Mouse (Mus musculus) spleen, postnatal 36 days (tissue): ENCODE results near the gene Man2a2.

Source experiments
- DNase-seq, 2 experiments: peaks; one replicate each; pipeline ENCODE4 v3.0.0; 2022; ENCODE audit warnings: low spot score in 2 of 2, mixed read lengths in 1 of 2

The Man2a2 gene

DNA sequence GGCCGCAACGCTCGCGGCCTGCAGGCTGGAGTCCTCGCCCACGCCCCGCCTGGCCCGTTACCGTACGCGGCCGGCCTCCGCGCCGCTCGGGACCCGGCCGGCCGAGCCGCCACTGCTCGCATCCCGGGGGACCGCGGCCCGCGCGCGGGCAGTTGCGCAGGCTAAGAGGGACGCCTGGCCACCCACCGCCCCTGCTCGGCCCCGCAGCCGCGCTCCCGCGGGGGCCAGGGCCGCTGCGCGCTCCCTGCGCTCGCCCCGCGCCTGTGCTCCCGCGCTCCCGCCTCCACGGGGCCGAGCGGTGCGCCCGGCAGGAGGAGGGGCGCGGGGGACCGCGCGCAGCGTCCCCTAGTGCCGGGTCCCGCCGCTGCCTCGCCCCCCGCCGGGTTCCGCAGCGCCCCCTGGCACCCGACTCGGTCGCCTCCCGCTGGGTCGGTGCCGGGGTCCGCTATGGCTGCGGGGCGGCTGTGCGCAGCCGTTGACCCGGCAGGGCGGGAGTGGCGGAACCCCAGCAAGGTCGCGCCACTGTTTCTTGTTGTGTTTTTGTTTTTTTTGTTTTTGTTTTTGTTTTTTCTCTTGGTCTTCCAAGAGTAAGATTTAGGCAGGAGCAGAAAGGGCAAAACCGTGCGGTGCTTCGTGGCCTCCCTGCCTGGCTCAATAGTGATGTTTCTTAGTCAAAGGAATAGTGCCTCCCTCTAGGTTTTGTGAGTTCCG, at the start of gene Man2a2:
TSS of gene Man2a2 (minus strand) at position 335 of the 711 bp plus-strand sequence.
- peak; percentile 70 to 76 for DNase-seq

DNA sequence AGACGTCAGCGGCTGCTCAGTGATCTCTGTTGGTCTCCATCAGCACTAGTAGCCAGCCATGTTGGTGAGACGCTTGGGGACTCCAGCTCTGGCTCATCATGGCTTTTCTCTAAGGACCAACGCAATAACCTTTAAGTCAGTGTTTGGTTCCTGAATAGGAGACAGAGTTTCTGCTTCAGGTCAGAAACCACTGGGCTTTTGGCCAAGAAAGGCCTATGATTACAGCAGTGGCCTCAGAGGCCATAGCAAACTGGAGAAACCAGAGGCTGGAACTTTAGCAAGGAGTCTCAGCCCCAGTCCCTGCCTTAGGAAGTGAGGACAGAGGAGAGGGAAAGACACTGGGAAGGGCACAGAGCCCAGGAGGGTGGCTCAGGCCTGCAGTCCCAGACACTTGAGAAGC, 49.4 kb upstream of the Man2a2 start:
- DNase-seq: no peak

DNA sequence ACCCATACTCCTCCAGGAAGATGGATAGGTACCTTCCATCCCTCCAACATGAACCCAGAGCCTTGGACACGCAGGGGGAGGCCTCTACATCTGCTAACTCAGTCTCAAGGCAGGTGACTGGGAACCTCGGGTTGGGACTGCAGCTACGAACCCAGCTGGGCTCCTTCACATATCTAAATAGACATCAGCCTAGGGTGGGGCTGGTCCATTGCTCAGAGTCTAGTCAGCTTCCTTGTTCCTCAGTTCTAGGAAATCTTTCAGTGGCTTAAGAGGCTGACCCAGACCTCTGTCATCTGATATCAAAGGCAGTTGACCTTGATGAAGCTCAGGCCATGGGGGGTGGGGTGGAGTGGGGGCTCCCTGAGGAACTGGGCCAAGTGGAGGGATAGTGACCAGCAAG, 48.1 kb upstream of the Man2a2 start:
- no peak for DNase-seq

DNA sequence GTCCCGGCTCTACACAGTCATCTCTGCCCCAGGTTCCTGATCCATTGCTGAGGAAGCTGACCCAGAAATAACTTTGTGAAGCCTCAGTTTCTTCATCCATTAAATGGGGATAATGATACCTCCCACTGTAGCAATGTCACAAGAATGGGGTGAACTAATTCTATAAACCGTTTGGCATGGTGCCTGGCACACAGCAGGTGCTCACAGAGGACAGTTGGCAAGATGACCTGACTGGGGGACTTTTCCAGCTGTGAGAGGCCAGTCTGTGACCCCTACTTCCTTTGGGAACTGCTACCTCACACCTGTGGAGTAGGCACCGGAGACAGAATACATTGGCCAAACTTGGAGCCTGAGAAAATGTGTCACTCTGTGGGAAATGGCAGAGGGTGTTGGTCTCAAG, 46.9 kb upstream of the Man2a2 start:
- no peak for DNase-seq

DNA sequence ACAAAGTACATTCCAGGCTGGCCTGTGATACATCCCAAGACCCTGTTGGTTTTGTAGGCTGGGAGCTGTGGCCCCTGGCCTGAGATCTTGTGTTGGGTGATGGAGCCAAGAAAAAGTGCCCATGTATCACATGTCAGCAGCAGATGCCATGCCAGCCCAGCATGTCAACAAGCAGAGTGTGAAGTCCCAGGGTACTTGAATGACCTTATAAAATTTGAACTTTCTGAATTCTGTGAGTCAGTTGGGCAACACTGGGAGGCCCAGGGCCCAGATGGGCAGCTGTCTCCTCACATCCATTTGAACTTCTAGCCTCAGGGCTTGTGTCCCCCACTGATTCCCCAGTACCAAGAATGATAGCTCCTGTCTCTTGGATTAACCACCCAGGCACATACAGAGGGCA, 46.4 kb upstream of the Man2a2 start:
- DNase-seq: no peak

DNA sequence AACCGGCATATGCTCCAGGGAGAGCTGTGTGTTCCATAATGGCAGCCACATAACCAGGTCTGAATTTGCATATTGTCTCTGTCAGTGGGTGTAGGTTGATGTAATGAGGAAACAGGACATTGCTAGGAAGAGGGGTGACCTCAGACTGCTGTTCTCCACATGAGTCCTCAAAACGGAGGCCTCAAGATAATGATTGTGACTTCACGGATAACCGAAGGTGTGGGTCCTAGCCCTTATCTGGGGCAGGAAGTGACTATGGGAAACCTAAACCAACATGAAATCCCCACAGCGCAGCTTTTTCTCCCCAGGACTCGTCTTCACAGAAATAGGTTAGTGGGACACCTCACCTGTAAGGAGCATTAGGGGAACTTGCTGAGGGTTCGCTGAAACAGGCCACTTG, 45.8 kb upstream of the Man2a2 start:
- no peak for DNase-seq

DNA sequence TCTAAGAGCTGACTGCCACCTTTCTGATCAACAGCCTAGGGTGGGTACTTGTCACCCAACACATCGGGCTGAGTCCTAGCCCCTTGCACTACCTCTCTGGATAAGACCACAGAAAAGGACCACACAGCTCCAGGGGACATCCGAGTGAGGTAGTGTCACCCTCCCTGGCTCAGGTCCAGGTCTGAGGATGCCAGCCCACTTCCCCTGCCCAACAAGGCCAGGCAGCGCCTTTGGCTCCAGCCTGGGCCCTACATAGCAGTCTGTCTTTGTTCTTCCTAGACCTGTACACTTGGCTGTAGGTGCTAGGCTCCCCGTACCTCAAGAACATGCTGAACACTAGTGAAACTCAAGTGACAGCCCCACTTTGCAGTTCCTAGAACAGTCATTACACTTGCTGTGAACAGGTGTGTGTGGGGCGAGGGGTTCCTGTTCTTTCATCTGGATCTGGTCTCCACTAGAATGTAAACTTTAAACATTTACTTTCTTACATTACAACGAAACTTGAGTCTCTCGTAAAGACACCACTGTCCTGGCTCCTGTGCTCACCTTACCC, 43.2 kb upstream of the Man2a2 start:
- DNase-seq: no peak

DNA sequence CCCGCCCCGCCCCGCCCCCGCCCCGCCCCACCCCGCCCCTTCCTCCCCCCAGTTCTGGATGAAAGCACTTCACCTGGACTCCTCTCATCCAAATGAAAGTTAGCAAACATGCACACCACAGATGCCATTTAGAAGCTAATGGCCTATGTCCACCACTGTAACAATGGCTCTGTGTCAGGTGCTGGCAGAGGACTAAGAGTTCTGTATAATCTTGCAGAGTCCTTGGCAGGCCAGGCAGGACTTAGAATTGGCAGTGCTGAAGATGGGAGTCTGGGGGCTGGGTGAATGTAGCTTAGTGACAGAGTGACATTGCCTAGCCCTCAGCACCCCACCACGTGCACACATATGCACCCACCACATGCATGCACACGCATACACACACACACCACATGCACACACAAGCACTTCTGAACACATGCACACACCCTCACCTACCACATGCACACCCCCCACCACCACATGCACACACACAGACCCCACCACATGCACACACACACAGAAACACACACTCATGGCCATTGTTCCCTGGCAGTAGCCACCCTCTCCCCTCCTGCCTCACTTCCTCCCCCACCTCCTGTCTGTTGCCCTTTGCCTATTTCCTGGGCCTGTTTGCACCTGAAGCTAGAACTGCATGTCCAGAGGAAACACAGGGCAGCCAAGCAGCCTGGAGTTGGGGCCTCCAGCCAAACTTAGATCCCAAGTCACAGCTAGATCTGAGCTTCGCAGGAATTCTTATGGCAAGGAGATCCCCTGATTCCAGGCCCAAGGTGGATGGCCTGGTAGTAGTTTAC, 42.5 kb upstream of the Man2a2 start:
- no peak for DNase-seq

DNA sequence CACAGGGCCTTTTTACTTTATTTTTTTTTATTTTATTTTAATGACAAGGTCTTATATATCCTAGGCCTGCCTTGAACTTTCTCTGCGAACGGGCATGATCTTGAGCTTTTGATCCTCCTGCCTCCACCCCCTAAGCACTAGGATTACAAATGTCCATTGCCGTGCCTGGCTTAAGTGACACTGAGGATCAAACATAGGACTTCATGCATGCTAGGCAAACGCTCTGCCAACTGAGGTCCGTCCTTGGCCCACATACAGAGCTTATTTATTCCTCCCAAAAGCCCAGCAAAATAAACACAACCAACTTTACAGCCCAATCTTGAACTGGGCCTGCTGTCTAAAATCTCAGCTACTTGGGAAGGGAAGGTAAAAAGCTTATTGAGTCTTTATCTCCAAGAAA, 41.6 kb upstream of the Man2a2 start:
- DNase-seq: no peak

DNA sequence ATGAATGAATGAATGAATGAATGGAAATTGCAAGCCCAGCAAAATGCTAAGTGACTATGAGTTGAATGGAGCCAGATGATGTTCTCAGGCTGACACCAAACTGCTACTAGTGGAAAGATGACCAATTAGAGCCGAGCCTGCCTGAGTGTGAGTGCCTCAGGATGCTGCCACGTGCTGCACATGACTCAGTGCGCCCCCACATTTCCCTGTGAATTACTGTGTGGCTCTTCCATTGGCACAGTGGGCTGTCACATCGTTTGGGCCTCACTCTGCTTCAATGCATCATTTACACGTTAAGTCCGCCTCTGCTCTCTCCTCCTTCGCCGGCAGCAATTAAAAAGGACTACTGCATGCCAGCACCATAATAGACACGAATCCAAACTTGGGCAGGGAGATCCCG, 41.1 kb upstream of the Man2a2 start:
- no peak for DNase-seq

DNA sequence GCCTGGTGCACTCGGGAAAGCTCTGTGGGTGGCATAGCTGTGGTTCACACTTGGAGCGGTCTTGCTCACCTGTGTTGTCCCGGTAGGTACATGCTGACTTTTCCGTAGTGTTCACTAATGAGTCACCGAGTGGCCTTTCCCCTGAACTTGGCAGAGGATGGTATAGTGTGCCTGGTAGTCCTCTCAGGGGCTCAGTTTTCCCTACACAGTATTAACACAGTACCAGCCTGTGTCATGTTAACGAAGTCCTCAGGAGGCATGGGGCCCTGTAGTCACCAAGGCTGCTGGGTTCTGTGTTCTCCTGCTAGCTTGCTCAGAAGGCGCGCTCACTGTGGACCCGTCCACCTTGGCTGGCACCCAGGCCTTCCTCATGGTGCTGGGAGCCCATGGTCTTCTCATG, 39.2 kb upstream of the Man2a2 start:
- DNase-seq: no peak

DNA sequence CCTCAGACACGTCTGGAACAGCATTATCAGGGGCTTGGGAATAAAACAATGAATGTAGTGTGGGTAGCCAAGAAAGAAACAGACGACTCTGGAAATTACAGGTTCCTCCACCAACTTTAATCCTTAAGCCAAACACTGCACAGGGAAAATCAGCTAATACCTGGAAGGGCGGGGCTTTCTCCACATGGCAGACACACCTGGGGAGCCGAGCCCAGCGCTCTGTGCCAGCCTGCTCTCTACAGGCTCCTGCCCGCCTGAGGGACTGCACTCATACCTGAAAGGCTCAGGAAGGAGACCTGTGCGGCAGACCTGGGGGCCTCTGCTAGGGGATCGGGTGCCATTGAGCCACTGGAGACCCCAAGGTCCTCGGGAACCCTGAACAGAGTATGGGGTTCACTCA, 36.5 kb upstream of the Man2a2 start:
- no peak for DNase-seq

DNA sequence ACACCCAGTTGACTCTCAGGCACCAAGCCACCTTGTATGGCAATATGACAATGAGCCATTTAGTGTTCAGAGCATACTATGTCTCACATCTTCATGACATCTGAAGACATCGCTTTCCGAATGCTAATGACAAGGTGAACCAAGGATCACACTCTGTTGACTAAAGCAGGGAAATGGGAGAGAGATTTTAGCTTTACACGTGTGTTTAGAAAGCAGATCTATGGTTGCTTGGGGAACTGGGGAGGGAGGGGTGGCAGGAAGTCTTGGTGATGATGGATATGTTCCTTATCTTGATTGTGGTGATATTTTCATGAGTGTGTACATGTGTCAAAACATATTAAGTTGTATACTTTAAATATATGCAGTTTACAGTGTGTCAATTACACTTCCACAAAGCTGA, 35.0 kb upstream of the Man2a2 start:
- no peak for DNase-seq

DNA sequence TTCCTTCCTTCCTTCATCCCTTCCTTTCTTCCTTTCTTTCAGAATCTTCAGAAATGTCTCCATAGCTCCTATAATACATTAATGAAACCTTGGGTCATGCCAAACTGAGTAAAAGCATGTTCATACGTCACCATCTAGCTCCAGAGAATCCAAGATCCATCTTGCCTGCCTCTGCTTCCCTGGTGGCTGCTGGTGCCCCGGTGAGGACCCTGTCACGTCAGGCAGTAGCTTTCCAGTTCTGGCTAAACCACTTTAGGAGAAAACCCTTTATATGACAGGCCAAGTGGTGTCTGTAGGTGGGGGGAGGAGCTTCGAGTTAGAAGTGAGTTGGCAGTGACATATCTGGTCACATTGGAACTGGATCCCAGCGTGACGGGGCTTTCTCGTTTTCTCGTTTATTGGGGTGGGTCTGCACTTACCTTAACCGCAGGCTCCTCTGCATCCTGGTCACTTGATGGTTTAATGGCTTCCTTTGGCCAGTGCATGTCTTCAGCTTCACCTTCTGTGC, 34.1 kb upstream of the Man2a2 start, which contains the start of gene Furin:
TSS of gene Furin (minus strand) at position 249 of the 508 bp plus-strand sequence.
- no peak for DNase-seq

DNA sequence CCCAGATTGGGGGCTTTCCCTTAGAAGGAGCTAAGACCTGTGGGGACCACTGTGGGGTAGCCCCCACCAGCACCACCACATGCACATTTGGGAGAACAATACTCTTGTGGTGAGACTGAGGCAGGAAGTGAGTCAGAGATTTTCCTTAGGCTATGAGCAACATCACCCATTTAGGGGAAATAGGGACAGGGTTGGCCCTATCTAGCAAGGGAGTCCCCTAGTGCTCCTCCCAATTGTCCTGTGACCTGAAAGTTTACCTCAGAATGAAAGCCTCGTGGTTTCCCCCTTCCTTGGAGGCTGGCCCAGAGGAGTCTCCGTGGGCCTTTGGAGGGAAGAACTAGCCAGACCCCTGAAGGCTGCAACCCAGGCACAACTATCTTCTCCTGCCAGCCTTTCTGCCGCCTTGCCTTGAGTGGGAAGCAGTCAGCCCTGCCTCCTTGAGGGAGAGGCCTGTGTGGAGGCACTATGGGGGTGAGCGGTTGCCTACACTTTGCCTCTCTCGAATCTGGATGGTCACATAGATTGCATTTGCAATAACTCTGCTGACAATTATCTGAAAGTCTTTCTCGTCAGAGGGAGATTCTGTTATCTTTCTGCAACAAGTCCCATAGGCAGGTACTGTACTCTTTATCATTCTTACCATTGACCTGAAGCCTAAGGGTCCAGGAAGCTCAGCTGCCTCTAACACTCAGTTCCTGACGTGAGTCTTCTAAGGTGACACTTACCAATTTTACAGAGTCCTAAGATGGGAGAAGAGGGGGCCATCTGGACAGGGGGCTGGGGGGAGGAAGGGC, 33.1 kb upstream of the Man2a2 start:
- peak in 1 of 2 experiments; percentile 37 for DNase-seq

DNA sequence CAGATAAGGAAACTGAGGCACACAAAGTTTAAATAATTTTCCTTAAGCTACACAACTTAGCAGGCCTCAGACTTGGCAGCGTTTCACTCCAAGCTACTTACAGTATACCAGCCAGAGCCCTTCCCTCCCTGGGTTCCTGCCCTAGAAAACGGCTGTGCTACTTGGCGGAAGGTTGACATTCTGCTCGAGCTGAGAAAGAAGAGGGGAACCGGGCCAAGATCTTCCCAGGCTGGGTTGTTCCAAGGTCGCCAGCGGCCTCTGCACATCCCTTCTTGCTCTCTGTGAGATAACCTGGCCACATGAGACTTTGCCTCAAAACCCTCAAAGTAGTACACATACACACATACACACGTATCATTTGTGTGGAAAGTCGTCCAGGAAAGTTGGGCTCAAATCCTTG, 32.4 kb upstream of the Man2a2 start:
- no peak for DNase-seq

DNA sequence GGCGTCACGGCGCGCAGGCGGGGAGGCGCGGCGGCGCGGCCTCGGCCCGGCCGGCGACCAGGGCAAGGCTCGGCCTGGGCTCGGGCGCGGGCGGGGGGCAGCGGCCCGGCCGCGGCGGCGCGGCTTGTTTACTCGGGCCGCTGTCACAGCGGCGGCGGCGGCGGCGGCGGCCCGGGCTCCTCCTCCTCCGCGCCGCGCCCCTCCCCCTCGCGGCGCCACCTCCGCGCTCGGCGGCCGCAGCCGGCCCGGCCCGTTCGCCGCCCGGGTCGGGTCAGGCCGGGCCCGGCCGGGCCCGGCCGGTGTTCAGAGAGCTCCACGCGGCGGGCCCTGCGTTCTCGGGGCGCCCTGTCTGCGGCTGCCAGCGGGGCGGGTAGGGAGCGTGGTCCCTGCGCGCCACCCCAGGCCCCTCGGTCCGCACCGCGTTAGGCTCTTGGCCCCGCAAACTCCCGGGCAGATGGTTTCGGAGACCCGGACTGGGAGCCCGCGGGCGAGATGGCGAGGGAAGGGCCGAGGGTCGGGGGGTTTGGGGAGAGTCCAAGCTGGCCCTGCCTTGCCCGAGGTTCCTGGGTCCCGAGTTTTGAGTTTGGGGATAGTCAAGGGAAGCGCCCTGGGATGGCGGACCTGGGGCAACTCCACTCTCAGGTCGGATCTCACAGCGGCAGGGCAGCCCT, 31.6 kb upstream of the Man2a2 start:
- peak; percentile 69 to 73 for DNase-seq

DNA sequence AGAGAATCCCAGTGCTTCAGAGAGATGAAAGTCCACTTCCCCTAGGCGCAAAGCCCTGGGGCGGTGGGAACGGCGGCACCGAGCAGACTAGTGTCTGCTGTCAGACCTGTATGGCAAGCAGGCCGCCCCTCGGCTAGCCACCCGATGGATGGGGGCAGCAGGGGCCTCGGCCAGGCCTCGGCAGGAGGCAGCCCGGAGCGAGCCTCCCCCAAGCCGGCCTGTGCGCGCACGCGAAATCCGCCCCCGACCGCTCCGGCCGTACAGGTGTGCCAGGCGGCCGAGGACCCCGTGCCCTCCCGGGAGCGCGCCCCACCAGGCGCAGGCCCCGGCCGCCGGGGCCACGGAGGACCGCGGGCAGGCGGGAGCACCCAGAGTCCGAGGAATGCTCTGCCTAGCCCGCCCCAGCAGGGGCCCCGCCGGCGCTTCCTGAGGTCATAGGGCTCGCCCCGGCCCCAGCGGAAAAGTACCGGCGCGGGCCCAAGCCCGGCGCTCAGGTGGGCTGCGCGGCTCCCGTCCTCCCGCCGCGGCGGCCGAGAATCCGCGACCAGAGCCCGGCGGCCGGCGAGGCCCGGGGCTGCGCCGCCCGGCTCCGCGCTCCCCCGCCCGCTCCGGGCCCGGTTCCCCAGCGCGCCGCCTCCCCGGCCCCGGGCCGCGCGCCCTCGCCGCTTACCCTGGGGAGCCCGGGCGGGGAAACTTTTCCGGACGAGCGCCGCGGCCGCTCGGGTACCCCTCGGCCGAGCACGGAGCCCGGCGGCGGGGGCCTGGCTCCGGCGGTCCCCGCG, 30.9 kb upstream of the Man2a2 start:
- peak in 1 of 2 experiments; percentile 52 for DNase-seq

DNA sequence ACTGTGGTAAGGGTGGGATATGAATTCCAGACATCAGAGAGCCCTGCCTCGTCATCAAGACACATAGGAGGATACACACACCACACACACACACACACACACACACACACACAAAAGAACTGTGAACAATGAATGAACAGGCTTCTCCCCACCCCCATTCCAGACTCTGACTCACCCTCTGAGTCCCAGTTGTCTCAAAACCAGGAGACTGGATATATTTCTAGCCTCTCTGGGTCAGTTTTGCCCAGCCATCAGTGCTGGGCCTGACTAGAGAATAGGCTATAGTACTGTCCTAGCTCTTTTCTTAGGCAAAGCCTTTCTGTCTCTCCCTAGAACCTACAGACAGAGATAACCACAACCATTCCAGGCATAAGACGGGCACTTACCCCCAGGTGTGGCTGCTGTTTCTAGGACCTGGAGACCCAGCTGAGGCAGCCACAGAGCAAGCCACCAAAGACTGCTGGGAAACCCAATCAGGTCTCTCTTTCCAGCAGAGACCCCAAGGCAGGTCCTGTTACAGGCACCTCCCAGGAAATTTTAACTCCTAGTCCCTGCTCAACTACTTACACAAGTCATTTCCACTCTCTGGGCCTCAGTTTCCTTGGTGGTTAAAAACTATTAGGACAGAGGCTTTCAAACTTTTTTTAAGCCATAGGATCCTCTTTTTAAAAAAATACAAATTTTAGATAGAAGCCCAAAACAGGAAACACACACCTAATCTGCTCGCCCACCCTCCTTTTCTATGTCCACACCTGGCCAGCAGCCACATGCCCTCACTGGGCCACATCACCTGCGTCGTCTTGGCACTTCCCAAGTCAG, 30.1 kb upstream of the Man2a2 start:
- no peak for DNase-seq

DNA sequence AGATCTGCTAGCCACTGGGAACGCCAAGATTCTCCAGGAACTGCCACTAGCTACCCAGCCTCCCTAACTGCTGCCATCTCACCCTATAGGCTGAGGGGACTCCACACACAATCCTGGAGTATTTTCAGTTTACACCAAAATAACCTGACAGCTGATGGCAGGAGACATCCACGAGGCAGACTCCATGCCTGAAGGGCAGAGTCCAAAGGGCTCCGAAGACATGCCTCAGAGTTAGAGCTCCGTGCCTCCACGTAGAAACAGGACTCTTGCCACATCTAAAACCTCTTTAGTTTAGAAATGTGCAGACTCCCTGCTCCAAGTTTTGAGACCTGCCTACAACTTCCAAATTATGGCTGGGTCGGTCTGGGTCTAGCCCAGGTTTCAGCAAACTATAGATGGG, 29.4 kb upstream of the Man2a2 start:
- no peak for DNase-seq
